Mouse (Mus musculus) lung, postnatal 0 days (tissue): ENCODE measurements around the gene Tm7sf3.

Source experiments
- CTCF ChIP-seq: IDR thresholded peaks from 2 replicates; pipeline ENCODE4 v1.5.1; 2016; ENCODE audit warnings: antibody characterized with exemption, mild to moderate bottlenecking
- EP300 ChIP-seq: IDR thresholded peaks from 2 replicates; pipeline ENCODE4 v1.6.1; 2016; ENCODE audit warnings: antibody characterized with exemption, mild to moderate bottlenecking, control low read depth

GRCm38 (mm10) chr6:146668606-146669005, 26.0 kb upstream of the Tm7sf3 start:
- TF ChIP-seq CTCF (no peak), EP300 (no peak)
